In genomic region chr13:113616751-113617337, GRCm38 (mm10) we compare ENCODE assay signal across 9 mouse cellular contexts. TPM values are rescaled to one million over a fixed set of nuclear protein-coding genes. Genes with fewer than 3 reads are reported as not detected.
A peak's percentile ranks its signal among the peaks of the same experiment; 100 is the strongest.
DNase-seq lines count a peak whose midpoint lies in the region; ATAC-seq and TF ChIP-seq lines count a peak whose summit lies in the region.
"Had no signal": no experiment of that assay in that cellular context is flagged by ENCODE, and none has a peak within 500 bp of the region (broad histone marks: within the 10 kb centered on the region; RNA-seq: fewer than 3 reads in every experiment).

No protein-coding gene starts in this region.

- peaks cover 43% of the 10 kb centered on the region for H3K4me1 ChIP-seq in lung, embryonic 14.5 days (ENCODE audit: insufficient read depth)
- peaks cover 22% of the 10 kb centered on the region for H3K4me1 ChIP-seq in hindbrain, embryonic 11.5 days (replicated peaks; ENCODE audit: control insufficient read depth, insufficient read depth, low read length)
- H3K4me1 ChIP-seq in liver, embryonic 12.5 days, result peaks cover 68% of the 10 kb centered on the region

- 50% methylated on average over 24 of the region's 24 CpGs for WGBS in lung, embryonic 14.5 days
- WGBS in hindbrain, embryonic 11.5 days, result 57% methylated on average over 24 of the region's 24 CpGs
- WGBS in liver, embryonic 12.5 days (ENCODE audit: insufficient replicate concordance), result 62% methylated on average over 24 of the region's 24 CpGs

- H3K36me3 ChIP-seq in lung, embryonic 14.5 days (ENCODE audit: insufficient read depth), result 0 out of 2 replicates have a peak, but pooled peaks cover 9% of the 10 kb centered on the region
- H3K36me3 ChIP-seq in hindbrain, embryonic 11.5 days (ENCODE audit: control insufficient read depth, insufficient read depth, low read length), result no peaks in the 10 kb centered on the region
- peaks cover 18% of the 10 kb centered on the region for H3K36me3 ChIP-seq in liver, embryonic 12.5 days

- no peak for TF ChIP-seq CTCF in lung, embryonic 14.5 days (IDR thresholded peaks at IDR 0.05; ENCODE audit: low read depth)

- no peak overlapping the region for H3K27ac ChIP-seq in lung, embryonic 14.5 days (ENCODE audit: low read depth)
- no peak overlapping the region for H3K27ac ChIP-seq in hindbrain, embryonic 11.5 days (ENCODE audit: low read depth, low read length)
- no peak overlapping the region for H3K27ac ChIP-seq in liver, embryonic 12.5 days

- peak overlapping the region; percentile 91 for H3K9ac ChIP-seq in lung, embryonic 14.5 days
- H3K9ac ChIP-seq in hindbrain, embryonic 11.5 days (ENCODE audit: low read depth, low read length), result peak overlapping the region; percentile 88
- peak overlapping the region; percentile 81 for H3K9ac ChIP-seq in liver, embryonic 12.5 days

- H3K27me3 ChIP-seq in lung, embryonic 14.5 days (ENCODE audit: insufficient read depth, low read length), result no peaks in the 10 kb centered on the region
- no peaks in the 10 kb centered on the region for H3K27me3 ChIP-seq in hindbrain, embryonic 11.5 days (ENCODE audit: control insufficient read depth, insufficient read depth, low read length)
- peaks cover 15% of the 10 kb centered on the region for H3K27me3 ChIP-seq in liver, embryonic 12.5 days (replicated peaks)

- H3K4me3 ChIP-seq in lung, embryonic 14.5 days (ENCODE audit: low read depth, low read length), result peak overlapping the region; percentile 81
- H3K4me3 ChIP-seq in hindbrain, embryonic 11.5 days (ENCODE audit: low read depth, low read length), result peak overlapping the region; percentile 78
- peak overlapping the region; percentile 74 for H3K4me3 ChIP-seq in liver, embryonic 12.5 days

- no peaks in the 10 kb centered on the region for H3K9me3 ChIP-seq in lung, embryonic 14.5 days (ENCODE audit: low read depth, low read length)
- H3K9me3 ChIP-seq in hindbrain, embryonic 11.5 days (ENCODE audit: control insufficient read depth, low read length), result no peaks in the 10 kb centered on the region
- H3K9me3 ChIP-seq in liver, embryonic 12.5 days (replicated peaks), result no peaks in the 10 kb centered on the region

- H3K4me2 ChIP-seq in lung, embryonic 14.5 days, result peak overlapping the region; percentile 94
- H3K4me2 ChIP-seq in hindbrain, embryonic 11.5 days (replicated peaks; ENCODE audit: low read depth, low read length), result peak overlapping the region; percentile 84
- peak overlapping the region; percentile 99 for H3K4me2 ChIP-seq in liver, embryonic 12.5 days

- no peak for ATAC-seq in lung, embryonic 14.5 days (ENCODE audit: insufficient read depth)
- ATAC-seq in hindbrain, embryonic 11.5 days (ENCODE audit: low FRiP score), result no peak
- ATAC-seq in liver, embryonic 12.5 days, result no peak
- ATAC-seq in megakaryocyte progenitor cell, adult 5-6 weeks (replicated peaks; ENCODE audit: poor library complexity), result no peak

- no peak for DNase-seq in lung, embryonic 14.5 days
- no peak for DNase-seq in lung, postnatal 14 days
- peak; percentile 43 to 47 for DNase-seq in cerebellum, postnatal 36 days
- no peak for DNase-seq in hindbrain, embryonic 11.5 days (ENCODE audit: low spot score)
- peak; percentile 63 for DNase-seq in testis, postnatal 10 days (ENCODE audit: low spot score)
- no peak for DNase-seq in right cerebral cortex, postnatal 36 days (ENCODE audit: low spot score in 2 of 2)

RNA-seq across cellular contexts. Expression of gene Snx18, which starts 1.5 kb away (rescaled TPM):
- polyA plus RNA-seq in lung, embryonic 14.5 days (2014; fragmentation: Nextera tagmentation; extraction: Ambion mirVana), result 29.9 and 30.2 TPM in 2 replicates
- polyA plus RNA-seq in hindbrain, embryonic 11.5 days (2014; fragmentation: Nextera tagmentation; extraction: Ambion mirVana), result 22.0 and 25.8 TPM in 2 replicates
- 12.3 and 12.8 TPM in 2 replicates for polyA plus RNA-seq in liver, embryonic 12.5 days (2016; fragmentation: Nextera tagmentation; extraction: Ambion mirVana)
- total RNA-seq in megakaryocyte progenitor cell, adult 5-6 weeks (2015), result 35.4 and 45.4 TPM in 2 replicates
- total RNA-seq in megakaryocyte progenitor cell, adult 5-6 weeks (2017), result 40.1 and 42.2 TPM in 2 replicates

RNA-seq across cellular contexts. Expression of gene Hspb3, which starts 46.6 kb away (rescaled TPM):
- 1.3 TPM in 1 of 2 replicates, not detected in the other for polyA plus RNA-seq in lung, embryonic 14.5 days (2014; fragmentation: Nextera tagmentation; extraction: Ambion mirVana)
- not detected in 2 replicates for polyA plus RNA-seq in hindbrain, embryonic 11.5 days (2014; fragmentation: Nextera tagmentation; extraction: Ambion mirVana)
- 0.15 and 0.18 TPM in 2 replicates for polyA plus RNA-seq in liver, embryonic 12.5 days (2016; fragmentation: Nextera tagmentation; extraction: Ambion mirVana)
- not detected in 2 replicates for total RNA-seq in megakaryocyte progenitor cell, adult 5-6 weeks (2015)
- not detected in 2 replicates for total RNA-seq in megakaryocyte progenitor cell, adult 5-6 weeks (2017)
- total RNA-seq: neutrophil, adult 5-6 weeks had no signal

Comparison
In these comparisons a context has a peak if more than half of its experiments do, and no peak if none do; other contexts are left out.
1. DNase-seq: peak in cerebellum, postnatal 36 days (2 of 2) and testis, postnatal 10 days (single experiment); none in lung, embryonic 14.5 days (single experiment), lung, postnatal 14 days (single experiment), hindbrain, embryonic 11.5 days (single experiment) and right cerebral cortex, postnatal 36 days (0 of 2).
2. Peak in every context shown above with its lines, with median percentiles within 50 percentile points of each other: H3K4me2 ChIP-seq, H3K4me3 ChIP-seq and H3K9ac ChIP-seq.